Mouse (Mus musculus): ENCODE measurements at regions not wholly inside any gene's neighbourhood (a gene's known extent, or its start where the extent isn't known, plus 50 kb on each side); places are given as distances from the start of the nearest gene placed in this dataset.

DNA sequence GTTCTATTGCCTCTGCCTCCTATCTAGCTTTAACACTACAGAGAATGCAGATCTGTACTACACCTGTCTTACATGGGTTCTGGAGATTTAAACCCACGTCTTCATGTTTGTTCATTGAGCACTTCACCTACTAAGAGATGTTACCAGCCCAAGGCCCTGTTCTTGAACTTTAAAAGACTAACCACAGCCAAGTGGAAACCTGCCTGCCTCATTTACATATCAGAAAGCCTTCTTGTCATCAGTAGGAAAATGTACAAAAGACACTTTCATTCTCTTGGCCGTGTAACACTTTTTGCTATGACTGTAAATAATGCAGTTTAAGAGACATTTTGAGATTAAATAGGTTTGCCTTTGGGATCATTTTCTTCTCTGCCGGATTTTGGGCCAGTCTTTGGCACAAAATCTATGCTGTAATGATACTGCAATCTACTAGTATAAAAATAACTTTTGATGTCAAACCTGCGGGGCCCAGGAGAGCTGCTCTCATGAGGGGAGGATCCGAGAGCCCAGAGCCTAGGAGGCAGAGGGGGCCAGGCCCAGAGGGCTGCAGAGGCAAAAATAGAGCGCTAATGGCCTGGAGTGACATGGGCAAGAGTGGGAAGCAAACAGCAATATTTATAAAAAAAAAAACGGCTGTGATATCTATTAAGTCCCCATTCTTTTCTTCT is 318.4 kb upstream of the Myo3a start:
- H3K9me3 ChIP-seq (replicated peaks): no peaks in the 10 kb centered on the region
- H3K9ac ChIP-seq: no peak overlapping the region
- no peaks in the 10 kb centered on the region for H3K27me3 ChIP-seq
- no peak for ATAC-seq (replicated peaks; ENCODE audit: low FRiP score)
- WGBS: 74% methylated on average over 7 of the region's 7 CpGs
- peak overlapping the region; percentile 49; the same call in 1 of the 2 replicates for H3K4me2 ChIP-seq
- H3K4me3 ChIP-seq (replicated peaks): peak overlapping the region; percentile 27; the same call in 1 of the 2 replicates
- no peaks in the 10 kb centered on the region for H3K4me1 ChIP-seq
- no peaks in the 10 kb centered on the region for H3K36me3 ChIP-seq
- H3K27ac ChIP-seq: no peak overlapping the region

DNA sequence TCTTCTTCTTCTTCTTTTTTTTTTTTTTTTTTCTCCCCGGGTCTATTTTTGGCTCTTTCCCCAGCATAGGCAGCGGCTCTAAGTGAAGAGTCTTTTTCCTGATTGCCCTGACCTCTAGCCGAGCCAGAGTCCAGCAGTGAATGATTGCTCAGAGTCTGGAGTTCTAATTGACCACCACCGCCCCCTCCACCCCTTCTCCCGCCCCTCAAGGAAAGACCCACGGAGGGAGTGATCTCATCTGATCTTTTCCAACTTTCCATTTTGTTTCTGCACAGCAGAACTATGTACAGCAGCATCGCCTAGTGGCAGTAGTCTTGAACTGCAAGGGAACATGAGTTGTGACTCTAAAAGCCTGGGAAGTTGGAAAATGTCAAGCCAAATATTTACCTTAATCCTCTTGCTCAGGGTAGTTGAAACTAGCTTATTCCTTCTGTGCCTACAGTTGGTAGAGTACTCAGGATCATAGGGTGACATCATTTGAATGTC is 317.8 kb upstream of the Myo3a start:
- Histone ChIP-seq H3K36me3 (no peaks in the 10 kb centered on the region), H3K4me2 (peak overlapping the region; percentile 49), H3K27ac (no peak overlapping the region), H3K4me1 (no peaks in the 10 kb centered on the region), H3K9me3 (replicated peaks) (no peaks in the 10 kb centered on the region), H3K4me3 (replicated peaks) (peak overlapping the region; percentile 27; the same call in 1 of the 2 replicates), H3K27me3 (no peaks in the 10 kb centered on the region), H3K9ac (no peak overlapping the region)
- WGBS: 5% methylated on average over 7 of the region's 7 CpGs
- ATAC-seq (replicated peaks; ENCODE audit: low FRiP score): 0 out of 2 replicates have a peak, but pooled peaks have one; percentile 33

DNA sequence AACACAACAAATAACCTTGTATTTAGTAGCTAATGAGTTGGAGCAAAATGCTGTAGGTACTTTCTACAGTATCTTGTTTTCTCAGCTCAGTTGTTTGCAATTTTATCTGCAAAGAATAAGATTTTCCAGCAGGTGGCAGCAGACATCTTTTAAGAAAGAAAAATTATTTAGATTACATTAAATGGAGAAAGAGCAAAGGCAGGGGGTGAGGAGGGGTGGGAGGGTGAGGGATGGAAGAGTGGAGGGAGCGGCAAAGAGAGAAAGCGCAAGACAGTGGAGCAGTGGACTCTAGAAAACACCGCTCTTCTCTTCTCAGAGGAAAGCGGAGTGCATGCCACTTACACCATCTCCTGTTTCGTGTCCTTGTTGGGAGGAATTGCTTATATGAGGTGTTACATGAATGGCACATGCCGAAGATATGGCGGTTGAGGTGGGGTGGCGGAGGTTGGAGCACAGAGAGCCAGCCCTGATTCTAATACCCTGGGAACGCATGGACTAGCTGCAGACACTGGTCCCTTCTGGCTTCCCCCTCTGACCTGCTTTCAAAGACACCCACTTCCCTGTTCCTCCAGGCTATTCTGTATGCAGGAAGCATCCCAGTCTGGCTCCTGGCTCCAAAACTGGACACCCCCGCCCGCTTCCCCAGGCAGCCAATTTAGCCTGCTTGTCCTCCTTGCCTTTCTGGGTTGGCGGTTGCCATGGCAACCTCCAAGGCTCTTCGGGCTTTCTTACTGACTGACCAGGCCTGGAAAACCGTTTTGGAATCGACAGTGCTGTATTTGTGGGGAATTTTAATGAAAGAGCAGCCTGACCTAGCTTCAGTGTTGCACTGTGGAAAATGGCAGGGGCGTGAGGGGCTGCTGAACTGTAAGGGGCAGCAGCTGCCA is 309.3 kb upstream of the Myo3a start:
- H3K4me1 ChIP-seq: peaks cover 8% of the 10 kb centered on the region
- H3K4me3 ChIP-seq (replicated peaks): peak overlapping the region; percentile 33
- no peak overlapping the region for H3K27ac ChIP-seq
- no peaks in the 10 kb centered on the region for H3K36me3 ChIP-seq
- H3K9me3 ChIP-seq (replicated peaks): 0 out of 2 replicates have a peak, but pooled peaks cover 3% of the 10 kb centered on the region
- peak overlapping the region; percentile 60 for H3K4me2 ChIP-seq
- no peaks in the 10 kb centered on the region for H3K27me3 ChIP-seq
- 22% methylated on average over 16 of the region's 16 CpGs for WGBS
- peak; percentile 73; the same call in 1 of the 2 replicates for ATAC-seq (replicated peaks; ENCODE audit: low FRiP score)
- H3K9ac ChIP-seq: no peak overlapping the region

DNA sequence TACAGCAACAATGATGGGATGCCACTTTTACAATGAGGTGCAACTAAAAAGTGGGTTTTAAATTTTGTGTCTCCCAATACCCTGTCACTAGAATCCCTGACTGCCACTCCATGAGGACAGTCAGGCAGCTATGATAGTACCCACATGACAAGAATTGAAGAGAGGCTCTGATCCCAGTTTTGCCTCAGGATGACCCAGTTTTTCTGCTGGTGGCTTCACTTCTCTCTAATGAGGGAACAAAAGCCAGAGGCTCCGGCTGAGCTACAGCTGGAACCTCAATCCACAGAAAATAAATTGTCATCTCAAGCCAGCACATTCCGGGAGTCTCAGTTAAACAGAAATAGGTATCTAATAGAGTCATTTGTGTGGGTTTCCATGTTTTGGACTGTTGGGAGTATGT is 308.2 kb upstream of the Myo3a start:
- 80% methylated on average over 2 of the region's 2 CpGs for WGBS
- Histone ChIP-seq H3K4me2 (no peak overlapping the region), H3K36me3 (no peaks in the 10 kb centered on the region), H3K4me1 (peaks cover 8% of the 10 kb centered on the region), H3K27ac (no peak overlapping the region), H3K4me3 (replicated peaks) (no peak overlapping the region), H3K9ac (no peak overlapping the region), H3K27me3 (no peaks in the 10 kb centered on the region), H3K9me3 (replicated peaks) (0 out of 2 replicates have a peak, but pooled peaks cover 3% of the 10 kb centered on the region)
- ATAC-seq (replicated peaks; ENCODE audit: low FRiP score): no peak

DNA sequence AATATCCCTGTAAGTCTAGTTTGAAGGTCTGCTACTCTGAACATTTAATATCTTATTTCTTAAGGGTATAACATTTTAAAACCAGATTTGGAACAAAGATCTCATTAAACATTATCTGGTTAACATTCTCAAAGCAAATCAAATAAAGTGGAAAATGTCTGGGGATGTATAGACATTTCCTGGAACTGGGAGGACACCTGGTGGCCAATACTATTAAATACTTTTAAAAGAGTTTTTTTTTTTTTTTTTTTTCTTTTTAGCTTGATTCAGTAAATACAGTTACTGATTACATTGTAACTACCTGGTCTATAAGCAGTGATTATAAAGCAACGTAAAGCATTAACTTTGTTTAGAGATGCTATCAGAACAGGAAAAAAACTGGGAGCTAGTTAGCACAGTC is 299.6 kb upstream of the Myo3a start:
- Histone ChIP-seq H3K4me1 (no peaks in the 10 kb centered on the region), H3K36me3 (no peaks in the 10 kb centered on the region), H3K27me3 (no peaks in the 10 kb centered on the region), H3K4me3 (replicated peaks) (no peak overlapping the region), H3K4me2 (no peak overlapping the region), H3K9me3 (replicated peaks) (no peaks in the 10 kb centered on the region), H3K9ac (no peak overlapping the region), H3K27ac (no peak overlapping the region)
- WGBS: 49% methylated on average over 1 of the region's 1 CpGs
- ATAC-seq (replicated peaks; ENCODE audit: low FRiP score): no peak

DNA sequence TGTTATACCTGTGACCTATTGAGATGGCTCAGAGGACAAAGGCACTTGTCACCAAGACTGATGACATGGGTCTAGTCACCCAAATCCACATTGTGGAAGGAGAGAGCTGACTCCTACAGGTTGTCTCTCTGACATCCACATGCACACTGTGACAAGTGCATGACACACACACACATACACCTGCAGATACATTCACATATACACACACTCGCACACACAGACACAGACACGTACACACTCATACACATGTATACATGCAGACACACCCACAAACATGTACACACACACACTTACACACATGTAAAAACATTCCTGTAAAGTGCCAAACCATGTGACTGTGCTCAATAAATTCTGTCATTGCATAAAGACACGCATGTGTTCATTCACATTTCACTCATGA is 287.3 kb upstream of the Myo3a start:
- Histone ChIP-seq H3K27ac (no peak overlapping the region), H3K36me3 (no peaks in the 10 kb centered on the region), H3K27me3 (no peaks in the 10 kb centered on the region), H3K4me2 (no peak overlapping the region), H3K9me3 (replicated peaks) (no peaks in the 10 kb centered on the region), H3K9ac (no peak overlapping the region), H3K4me1 (no peaks in the 10 kb centered on the region), H3K4me3 (replicated peaks) (no peak overlapping the region)
- ATAC-seq (replicated peaks; ENCODE audit: low FRiP score): no peak
- 90% methylated on average over 3 of the region's 3 CpGs for WGBS

DNA sequence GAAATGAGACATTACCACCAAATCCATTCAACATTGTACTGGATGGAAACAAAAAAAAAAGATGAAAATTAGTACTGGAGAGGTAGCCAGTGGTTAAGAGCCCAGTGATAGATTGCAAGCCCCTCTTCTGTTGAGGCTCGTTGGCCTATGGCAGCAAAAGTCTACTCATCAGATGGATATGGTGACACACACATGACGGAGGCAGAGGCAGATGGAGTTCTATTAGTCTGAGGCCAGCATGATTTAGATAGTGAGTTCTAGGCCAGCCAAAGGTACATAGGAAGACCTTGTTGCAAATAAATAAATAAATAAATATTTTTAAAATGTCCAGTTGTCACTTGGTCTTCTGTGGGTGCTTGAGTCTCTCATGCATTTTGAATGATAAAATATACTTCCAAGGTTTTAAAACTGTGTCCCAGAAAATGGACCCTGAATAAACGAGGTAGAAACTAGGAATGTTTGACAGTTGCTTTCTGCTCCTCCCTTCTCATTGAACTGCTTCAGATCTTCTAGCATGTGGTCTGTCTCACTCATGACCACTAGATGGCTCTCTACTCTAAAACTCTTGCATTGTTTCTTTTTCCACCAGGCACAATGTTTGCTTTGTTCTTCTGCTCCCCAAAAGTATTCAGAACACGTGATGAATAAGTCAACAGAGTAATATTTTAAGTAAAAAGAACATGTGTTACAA is 286.4 kb upstream of the Myo3a start:
- H3K27ac ChIP-seq: no peak overlapping the region
- no peaks in the 10 kb centered on the region for H3K27me3 ChIP-seq

DNA sequence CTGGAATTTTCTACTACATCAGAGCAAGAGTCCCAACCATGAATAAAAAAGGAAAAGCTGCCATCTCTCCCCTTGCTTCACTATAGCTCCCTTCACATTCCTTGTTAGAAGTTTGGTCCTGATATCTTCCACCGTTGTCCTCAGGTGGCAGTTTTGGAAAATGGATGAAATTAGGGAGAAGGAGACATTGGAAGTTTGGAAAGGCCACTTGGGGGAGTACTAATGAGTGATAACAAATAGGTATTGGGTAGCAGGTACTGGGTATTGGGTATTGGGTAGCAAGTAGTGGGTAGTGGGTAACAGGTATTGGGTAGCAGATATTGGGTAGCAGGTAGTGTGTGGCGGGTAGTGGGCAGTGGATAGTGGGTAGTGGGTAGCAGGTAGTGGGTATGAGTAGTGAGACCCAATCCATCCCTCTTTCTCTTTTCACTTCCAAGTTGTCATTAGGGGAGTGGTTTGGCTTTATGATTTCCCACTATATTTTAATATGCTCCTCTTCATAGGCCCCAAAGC is 285.8 kb upstream of the Myo3a start:
- 82% methylated on average over 2 of the region's 2 CpGs for WGBS
- Histone ChIP-seq H3K9me3 (replicated peaks) (no peaks in the 10 kb centered on the region), H3K4me1 (no peaks in the 10 kb centered on the region), H3K36me3 (no peaks in the 10 kb centered on the region), H3K4me3 (replicated peaks) (no peak overlapping the region), H3K27ac (no peak overlapping the region), H3K4me2 (no peak overlapping the region), H3K9ac (no peak overlapping the region), H3K27me3 (no peaks in the 10 kb centered on the region)
- ATAC-seq (replicated peaks; ENCODE audit: low FRiP score): no peak

More for the DNA sequence above, 286.4 kb upstream of the Myo3a start:
- 46% methylated on average over 4 of the region's 4 CpGs for WGBS
- H3K9me3 ChIP-seq (replicated peaks): no peaks in the 10 kb centered on the region
- no peak overlapping the region for H3K4me3 ChIP-seq (replicated peaks)
- H3K36me3 ChIP-seq: no peaks in the 10 kb centered on the region
- no peak for ATAC-seq (replicated peaks; ENCODE audit: low FRiP score)
- no peak overlapping the region for H3K4me2 ChIP-seq
- no peaks in the 10 kb centered on the region for H3K4me1 ChIP-seq
- H3K9ac ChIP-seq: no peak overlapping the region

DNA sequence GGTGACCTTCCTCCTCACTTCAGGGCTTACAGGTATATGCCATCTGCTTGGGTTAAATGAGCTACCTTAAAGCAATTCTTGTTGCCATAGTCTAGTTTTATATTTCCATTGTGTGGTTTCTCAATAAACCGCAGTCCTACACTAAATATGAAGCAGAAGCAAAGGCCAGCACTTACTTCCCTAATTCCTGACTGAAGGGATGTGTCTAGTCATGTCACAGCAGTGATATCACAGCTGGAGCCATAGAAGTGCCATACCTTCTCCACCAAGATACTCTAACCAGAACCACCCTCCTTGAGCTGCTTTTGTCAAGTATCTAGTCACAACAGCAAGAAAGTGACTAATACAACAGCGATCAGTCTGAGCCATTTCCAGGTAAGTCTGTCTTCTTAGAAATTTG is 283.6 kb upstream of the Myo3a start:
- no peak for ATAC-seq (replicated peaks; ENCODE audit: low FRiP score)
- Histone ChIP-seq H3K27ac (no peak overlapping the region), H3K36me3 (no peaks in the 10 kb centered on the region), H3K9ac (no peak overlapping the region), H3K4me2 (no peak overlapping the region), H3K27me3 (no peaks in the 10 kb centered on the region), H3K9me3 (replicated peaks) (no peaks in the 10 kb centered on the region), H3K4me1 (no peaks in the 10 kb centered on the region), H3K4me3 (replicated peaks) (no peak overlapping the region)
- 86% methylated on average over 2 of the region's 2 CpGs for WGBS

DNA sequence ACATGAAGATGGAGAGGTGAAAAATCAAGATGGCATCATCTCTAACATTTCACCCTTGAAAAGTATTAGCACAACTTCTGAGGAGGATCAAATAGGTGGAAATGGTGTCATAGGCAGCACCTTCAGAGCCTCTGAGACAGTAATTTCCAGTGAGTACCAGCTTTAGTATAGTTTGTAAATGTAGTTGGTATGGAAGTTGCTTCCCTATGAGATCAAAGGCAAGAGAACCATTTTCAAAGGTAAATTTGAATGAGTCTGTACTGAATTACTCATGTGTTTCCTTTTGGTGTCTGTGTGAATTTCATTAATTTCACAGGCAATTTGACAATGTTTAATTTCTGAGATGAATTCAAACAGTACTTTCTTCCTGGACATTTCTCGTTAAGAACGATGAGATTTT is 280.8 kb upstream of the Myo3a start:
- 88% methylated on average over 2 of the region's 2 CpGs for WGBS
- no peak overlapping the region for H3K9ac ChIP-seq
- no peak overlapping the region for H3K27ac ChIP-seq
- H3K9me3 ChIP-seq (replicated peaks): no peaks in the 10 kb centered on the region
- no peaks in the 10 kb centered on the region for H3K27me3 ChIP-seq
- no peaks in the 10 kb centered on the region for H3K36me3 ChIP-seq
- no peaks in the 10 kb centered on the region for H3K4me1 ChIP-seq
- ATAC-seq (replicated peaks; ENCODE audit: low FRiP score): no peak
- H3K4me2 ChIP-seq: no peak overlapping the region
- no peak overlapping the region for H3K4me3 ChIP-seq (replicated peaks)

DNA sequence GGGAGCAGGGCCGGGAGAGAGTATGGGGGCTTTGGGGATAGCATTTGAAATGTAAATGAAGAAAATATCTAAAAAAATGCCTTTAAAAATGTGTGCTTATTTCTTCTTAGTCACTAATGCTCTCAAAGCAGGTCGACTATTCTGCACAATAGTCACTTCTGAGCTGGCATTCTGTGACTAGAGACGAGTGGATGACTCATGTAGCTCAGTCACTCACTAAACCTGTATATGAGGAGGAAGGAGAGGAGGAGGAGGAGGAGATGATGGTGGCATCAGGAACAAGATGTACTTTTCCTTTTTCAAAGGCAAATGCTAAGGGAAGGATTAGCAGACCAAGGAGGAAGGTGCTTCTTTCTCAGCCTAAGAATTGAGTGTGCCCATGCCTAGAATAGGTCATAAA is 276.0 kb upstream of the Myo3a start:
- H3K27me3 ChIP-seq: no peaks in the 10 kb centered on the region
- H3K9ac ChIP-seq: no peak overlapping the region
- H3K4me1 ChIP-seq: no peaks in the 10 kb centered on the region
- ATAC-seq (replicated peaks; ENCODE audit: low FRiP score): no peak
- H3K4me3 ChIP-seq (replicated peaks): no peak overlapping the region
- no peaks in the 10 kb centered on the region for H3K9me3 ChIP-seq (replicated peaks)
- H3K27ac ChIP-seq: no peak overlapping the region
- 69% methylated on average over 3 of the region's 3 CpGs for WGBS
- H3K36me3 ChIP-seq: no peaks in the 10 kb centered on the region
- H3K4me2 ChIP-seq: no peak overlapping the region
